Mouse (Mus musculus) thymus, adult 2 months (tissue): ENCODE results near the gene C2cd5. TPM values are rescaled to one million over a fixed set of nuclear protein-coding genes. Genes with fewer than 3 reads are reported as not detected.

ENCODE experiments used
- DNase-seq: peaks from one replicate; pipeline ENCODE4 v3.0.0; 2021
- H3K27ac ChIP-seq: fragments of 200-500 bp; 2 replicates; pipeline ENCODE4 v1.5.1; 2012; ENCODE audit warnings: low read length, control low read depth; ENCODE audit not compliant: control insufficient read depth, insufficient read depth
- H3K27me3 ChIP-seq: fragments of 200-500 bp; 2 replicates; pipeline ENCODE4 v1.6.1; 2012; ENCODE audit warnings: mild to moderate bottlenecking, low read length, moderate library complexity, mixed read lengths; ENCODE audit not compliant: control insufficient read depth, insufficient read depth
- H3K36me3 ChIP-seq: fragments of 200-500 bp; 2 replicates; pipeline ENCODE4 v1.6.1; 2012; ENCODE audit warnings: mild to moderate bottlenecking, low read length, moderate library complexity; ENCODE audit not compliant: control insufficient read depth, insufficient read depth
- H3K4me1 ChIP-seq: fragments of 200-500 bp; replicated peaks from 2 replicates; pipeline ENCODE4 v1.6.1; 2012; ENCODE audit warnings: low read length; ENCODE audit not compliant: control insufficient read depth, insufficient read depth
- H3K4me3 ChIP-seq: fragments of 200-500 bp; 2 replicates; pipeline ENCODE4 v1.5.1; 2012; ENCODE audit warnings: mild to moderate bottlenecking, low read length, control low read depth, moderate library complexity; ENCODE audit not compliant: control insufficient read depth, insufficient read depth
- CTCF ChIP-seq: fragments of 200-500 bp; IDR thresholded peaks from 2 replicates; pipeline ENCODE4 v1.5.1; 2012; ENCODE audit warnings: mild to moderate bottlenecking, control low read depth, low read length, moderate library complexity, borderline replicate concordance; ENCODE audit not compliant: control insufficient read depth, poor library complexity, insufficient read depth; ENCODE audit errors: extremely low read depth
- POLR2A ChIP-seq: fragments of 200-500 bp; IDR thresholded peaks from 2 replicates; pipeline ENCODE4 v1.6.1; 2012; ENCODE audit warnings: mild to moderate bottlenecking, low read length, control low read depth, moderate library complexity; ENCODE audit not compliant: control insufficient read depth, poor library complexity, insufficient read depth; ENCODE audit errors: extremely low read depth
- whole genome bisulfite sequencing: fragments of 180-500 bp; shearing (Covaris S2); methylation state at CpG from one replicate; pipeline ENCODE4 v1.1.7; 2018; 5-methylcytosine and 5-hydroxymethylcytosine counted together
- polyA plus RNA-seq: library from polyadenylated mRNA; depleted of rRNA; stranded (reverse); fragments of >200 nt; gene quantifications from 2 replicates; pipeline ENCODE4 v1.2.3, GENCODE M21; 2012

Gene C2cd5
- polyA plus RNA-seq, 1 experiment, result 36.2 TPM

DNA sequence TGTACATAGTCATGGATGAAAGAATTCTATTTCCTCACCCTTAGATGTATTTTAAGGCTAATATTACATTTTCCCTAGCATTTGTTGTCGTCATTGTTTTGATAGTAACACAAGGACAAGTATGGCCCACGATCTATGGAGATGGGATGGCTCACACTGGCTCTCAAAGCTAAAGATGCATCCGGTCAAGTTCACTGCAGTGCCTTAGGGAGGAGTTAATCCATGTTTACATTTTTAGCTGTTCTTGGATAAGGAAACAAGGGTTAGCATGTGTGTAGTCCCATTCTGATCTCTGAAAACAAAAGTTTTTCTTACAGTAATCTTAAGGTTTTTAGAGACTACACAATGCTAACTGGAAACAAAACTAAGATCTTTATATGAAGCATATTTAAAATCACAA lies 32.3 kb downstream of the C2cd5 start:
- H3K36me3 ChIP-seq, result peaks cover 5% of the 10 kb centered on the region; the same call in 1 of the 2 replicates
- no peak overlapping the region for H3K4me3 ChIP-seq
- H3K27ac ChIP-seq, result no peak overlapping the region
- no peak for DNase-seq
- WGBS, result 92% methylated on average over 3 of the region's 3 CpGs
- H3K27me3 ChIP-seq, result no peaks in the 10 kb centered on the region
- peaks cover 13% of the 10 kb centered on the region for H3K4me1 ChIP-seq
- TF ChIP-seq CTCF (no peak), POLR2A (no peak)

DNA sequence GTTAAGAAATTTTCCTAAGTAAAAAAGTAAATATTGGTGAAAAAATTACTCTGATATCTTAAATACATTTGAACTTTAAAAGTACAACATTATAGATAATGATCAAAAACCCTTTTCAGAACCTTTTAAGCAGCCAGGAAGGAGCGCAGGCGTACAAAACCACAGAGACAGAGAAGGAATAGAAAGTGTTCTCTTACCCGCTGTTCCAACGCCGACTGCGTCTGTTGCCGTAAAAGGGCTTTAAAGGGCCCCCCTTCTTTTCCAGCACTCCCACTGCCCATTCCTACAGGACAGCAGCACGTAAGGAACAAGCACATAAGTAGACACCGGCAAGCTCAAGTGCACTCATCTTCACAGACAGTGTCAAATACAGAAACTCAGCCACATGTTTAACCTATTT lies 33.1 kb downstream of the C2cd5 start:
- no peak for TF ChIP-seq CTCF
- no peak for TF ChIP-seq POLR2A
- 12% methylated on average over 9 of the region's 9 CpGs for WGBS
- DNase-seq, result peak; percentile 40
- H3K4me1 ChIP-seq, result peaks cover 13% of the 10 kb centered on the region
- peak overlapping the region; percentile 26 for H3K4me3 ChIP-seq
- H3K27me3 ChIP-seq, result no peaks in the 10 kb centered on the region
- peak overlapping the region; percentile 72 for H3K27ac ChIP-seq
- H3K36me3 ChIP-seq, result peaks cover 7% of the 10 kb centered on the region; the same call in 1 of the 2 replicates

DNA sequence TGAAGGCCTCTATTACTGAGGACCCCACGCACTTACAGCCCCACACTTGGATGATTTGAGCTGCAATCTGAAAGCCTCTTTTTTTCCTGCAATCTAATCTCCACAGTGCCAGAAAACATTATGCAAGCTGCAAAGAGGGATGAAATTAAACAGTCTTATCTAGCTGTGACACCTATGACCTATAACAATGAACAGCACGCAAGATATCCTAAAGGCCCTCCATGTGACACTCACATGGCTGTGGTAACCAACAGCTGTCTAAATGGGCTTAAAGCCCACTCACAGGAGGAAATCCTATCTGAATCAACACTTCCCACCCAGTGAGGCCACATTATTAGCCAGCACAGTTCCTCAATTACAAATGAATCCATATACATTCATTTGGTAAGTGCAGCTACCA lies 35.9 kb downstream of the C2cd5 start:
- Histone ChIP-seq H3K36me3 (peaks cover 18% of the 10 kb centered on the region), H3K27ac (no peak overlapping the region), H3K4me3 (no peak overlapping the region), H3K4me1 (peaks cover 13% of the 10 kb centered on the region), H3K27me3 (no peaks in the 10 kb centered on the region)
- DNase-seq, result no peak
- no peak for TF ChIP-seq CTCF
- TF ChIP-seq POLR2A, result no peak
- WGBS, result 94% methylated on average over 2 of the region's 2 CpGs

DNA sequence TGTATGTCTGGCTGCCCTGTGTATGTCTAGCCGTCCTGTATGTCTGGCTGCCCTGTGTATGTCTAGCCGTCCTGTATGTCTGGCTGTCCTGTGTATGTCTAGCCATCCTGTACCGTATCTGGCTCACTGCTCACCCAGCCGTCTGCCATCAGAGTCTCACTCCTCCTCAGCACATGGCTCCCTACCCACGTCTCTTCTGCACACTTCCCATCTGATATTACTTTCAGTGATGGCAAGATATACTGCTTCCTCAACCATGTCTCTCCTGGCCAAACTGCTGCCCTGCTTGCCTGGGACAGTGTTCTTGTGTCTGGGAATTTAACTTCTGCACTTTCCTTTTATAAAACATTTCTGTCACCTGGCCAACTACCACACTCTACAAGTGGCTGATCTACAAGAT lies 42.3 kb downstream of the C2cd5 start:
- WGBS, result 95% methylated on average over 5 of the region's 5 CpGs
- DNase-seq, result no peak
- Histone ChIP-seq H3K27me3 (no peaks in the 10 kb centered on the region), H3K4me1 (no peaks in the 10 kb centered on the region), H3K36me3 (peaks cover 31% of the 10 kb centered on the region), H3K27ac (no peak overlapping the region), H3K4me3 (no peak overlapping the region)
- TF ChIP-seq CTCF (no peak), POLR2A (no peak)

DNA sequence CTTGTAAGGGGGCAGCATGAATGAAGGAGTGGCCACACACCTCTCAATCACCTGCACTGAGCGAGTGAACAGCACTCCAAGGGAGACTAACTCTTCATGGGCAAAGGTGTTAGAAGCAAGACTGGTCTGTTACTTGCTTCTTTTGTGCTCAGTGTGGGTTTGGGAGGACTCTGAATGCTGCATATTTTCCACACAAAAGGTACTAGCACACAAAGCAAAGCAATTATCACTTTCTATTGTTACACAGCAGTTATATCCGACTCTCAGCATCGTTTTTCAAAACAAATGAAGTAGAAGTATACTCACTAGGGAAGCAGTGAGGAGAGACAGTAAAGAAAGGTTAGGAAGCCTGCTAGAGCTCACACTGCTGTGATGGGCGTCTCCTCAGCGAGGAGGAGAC lies 48.4 kb downstream of the C2cd5 start:
- DNase-seq, result no peak
- 96% methylated on average over 5 of the region's 5 CpGs for WGBS
- H3K27ac ChIP-seq, result no peak overlapping the region
- peaks cover 21% of the 10 kb centered on the region for H3K36me3 ChIP-seq
- H3K4me1 ChIP-seq, result no peaks in the 10 kb centered on the region
- H3K27me3 ChIP-seq, result no peaks in the 10 kb centered on the region
- TF ChIP-seq CTCF, result no peak
- no peak for TF ChIP-seq POLR2A
- H3K4me3 ChIP-seq, result no peak overlapping the region

DNA sequence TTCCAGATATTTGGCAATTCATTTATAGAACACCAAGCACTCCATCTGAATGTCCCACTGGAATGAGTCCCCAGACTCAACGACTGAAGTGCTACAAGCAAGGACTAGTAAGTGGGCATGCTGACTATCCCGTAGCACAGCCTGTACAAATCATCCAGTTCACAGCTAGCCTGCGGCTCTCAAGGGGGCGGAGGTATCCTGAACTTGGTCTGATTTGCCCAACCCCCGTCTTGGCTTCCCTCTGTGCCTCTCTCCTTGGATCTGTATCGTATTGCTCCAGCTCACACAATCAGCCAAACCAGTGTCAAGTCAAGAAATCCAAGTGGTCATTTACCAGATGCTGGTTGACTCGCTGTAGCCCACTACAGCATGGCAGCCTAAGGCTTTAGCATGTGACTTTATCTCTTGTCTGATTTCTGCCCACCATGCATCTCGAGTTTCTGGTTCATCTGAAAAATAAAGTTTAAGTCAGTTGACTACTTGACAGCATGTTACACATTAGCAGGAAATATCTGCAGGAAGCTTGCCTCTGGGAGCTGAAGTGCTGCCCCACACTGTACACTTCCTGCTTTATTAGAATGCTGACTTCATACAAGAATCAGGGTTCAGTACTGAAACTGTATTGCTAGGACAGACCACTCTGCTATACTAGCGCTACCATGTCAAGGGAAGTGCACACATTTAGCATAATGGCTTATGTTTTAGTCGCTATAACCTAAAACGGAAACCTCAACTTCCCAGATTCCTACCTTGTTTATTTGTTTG lies 50.0 kb downstream of the C2cd5 start:
- Histone ChIP-seq H3K27me3 (no peaks in the 10 kb centered on the region), H3K36me3 (peaks cover 21% of the 10 kb centered on the region), H3K4me3 (no peak overlapping the region), H3K4me1 (no peaks in the 10 kb centered on the region), H3K27ac (no peak overlapping the region)
- WGBS, result 94% methylated on average over 11 of the region's 11 CpGs
- no peak for DNase-seq
- no peak for TF ChIP-seq CTCF
- TF ChIP-seq POLR2A, result no peak

DNA sequence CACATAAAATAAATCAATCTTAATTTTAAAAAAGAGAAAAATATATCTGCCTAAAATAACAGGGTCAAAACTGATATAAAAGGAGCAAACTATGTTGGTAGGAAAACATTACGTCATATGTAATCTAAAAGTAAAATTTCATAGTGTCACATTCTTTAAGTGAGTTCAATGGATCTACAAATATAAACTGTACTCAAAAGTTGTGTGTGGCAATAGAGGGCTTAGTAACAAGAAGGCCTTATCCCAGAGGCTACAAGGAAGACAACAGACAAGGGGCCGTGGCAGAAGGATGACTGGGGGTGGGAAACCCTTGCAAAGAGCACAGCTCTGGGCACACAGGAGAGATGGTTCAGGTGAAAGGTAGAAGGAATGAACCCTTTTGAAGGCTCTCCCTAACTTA lies 50.8 kb downstream of the C2cd5 start:
- Histone ChIP-seq H3K4me1 (no peaks in the 10 kb centered on the region), H3K27ac (no peak overlapping the region), H3K4me3 (no peak overlapping the region), H3K27me3 (no peaks in the 10 kb centered on the region), H3K36me3 (peaks cover 13% of the 10 kb centered on the region)
- DNase-seq, result no peak
- TF ChIP-seq POLR2A (no peak), CTCF (no peak)
- WGBS, result 96% methylated on average over 2 of the region's 2 CpGs
